Mouse (Mus musculus) hindbrain, postnatal 0 days (tissue): ENCODE measurements at regions not wholly inside any gene's neighbourhood (a gene's known extent, or its start where the extent isn't known, plus 50 kb on each side); places are given as distances from the start of the nearest gene placed in this dataset.

ENCODE experiments used
- ATAC-seq: fragments of 200-750 bp; cut with Nextera tagmentation; 2 replicates; pipeline ENCODE4 v1.8.0; 2017; ENCODE audit warnings: mild to moderate bottlenecking, moderate TSS enrichment, moderate library complexity
- DNase-seq: peaks from one replicate; pipeline ENCODE4 v3.0.0-alpha.2; 2015; ENCODE audit warnings: low spot score
- H3K27ac ChIP-seq: fragments of 300-500 bp; sonication (generic); 2 replicates; pipeline ENCODE4 v1.5.1; 2014; ENCODE audit warnings: mild to moderate bottlenecking
- H3K27me3 ChIP-seq: fragments of 300-500 bp; sonication (generic); 2 replicates; pipeline ENCODE4 v1.6.1; 2014; ENCODE audit warnings: low read length, mixed read lengths; ENCODE audit not compliant: insufficient read depth
- H3K36me3 ChIP-seq: fragments of 300-500 bp; sonication (generic); 2 replicates; pipeline ENCODE4 v1.6.1; 2014; ENCODE audit warnings: low read length, mixed read lengths; ENCODE audit not compliant: insufficient read depth
- H3K4me1 ChIP-seq: fragments of 300-500 bp; sonication (generic); 2 replicates; pipeline ENCODE4 v1.6.1; 2014; ENCODE audit warnings: antibody characterized with exemption, low read length, mixed read lengths; ENCODE audit not compliant: insufficient read depth
- H3K4me2 ChIP-seq: fragments of 300-500 bp; sonication (generic); 2 replicates; pipeline ENCODE4 v1.6.1; 2014; ENCODE audit warnings: low read depth, mild to moderate bottlenecking, low read length, moderate library complexity, mixed read lengths
- H3K4me3 ChIP-seq: fragments of 300-500 bp; sonication (generic); 2 replicates; pipeline ENCODE4 v1.5.1; 2014; ENCODE audit warnings: low read length
- H3K9ac ChIP-seq: fragments of 300-500 bp; sonication (generic); replicated peaks from 2 replicates; pipeline ENCODE4 v1.6.1; 2014; ENCODE audit warnings: mild to moderate bottlenecking, low read length, moderate library complexity, mixed read lengths
- H3K9me3 ChIP-seq: fragments of 300-500 bp; sonication (generic); 2 replicates; pipeline ENCODE4 v1.6.1; 2016; ENCODE audit warnings: low read length, mixed read lengths
- CTCF ChIP-seq: IDR thresholded peaks from 2 replicates; pipeline ENCODE4 v1.5.1; 2016; ENCODE audit warnings: antibody characterized with exemption, control low read depth, low read depth
- WGBS: fragments of 180-500 bp; shearing (Covaris S2); extraction: QIAGEN DNeasy Blood & Tissue Kit; methylation state at CpG from one replicate; pipeline ENCODE4 v1.1.7; 2014; 5-methylcytosine and 5-hydroxymethylcytosine counted together

DNA sequence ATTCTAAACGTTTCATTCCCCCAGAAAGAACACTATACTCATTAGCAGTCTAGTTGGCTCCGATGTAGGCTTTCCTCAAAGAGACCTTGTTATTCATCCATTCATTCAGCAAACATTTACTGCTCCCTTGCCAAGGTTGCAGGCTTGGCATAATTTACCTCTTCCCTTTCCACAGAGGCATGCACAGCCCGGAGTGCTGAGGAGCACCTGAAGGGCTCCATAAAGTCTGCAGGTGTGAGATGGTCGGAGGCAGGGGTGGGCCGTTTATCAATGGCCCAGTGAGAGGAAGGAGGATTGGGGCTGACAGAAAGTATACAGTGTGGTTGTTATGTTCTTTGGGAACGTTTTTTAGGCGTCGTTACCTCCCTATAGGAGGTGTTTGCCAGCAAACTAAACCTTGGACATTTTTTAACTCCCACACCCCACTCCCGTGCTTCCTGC, 58.6 kb upstream of the Nepro start:
- Histone ChIP-seq H3K36me3 (no peaks in the 10 kb centered on the region), H3K4me1 (peaks cover 5% of the 10 kb centered on the region; the same call in 1 of the 2 replicates), H3K4me3 (no peak overlapping the region), H3K9ac (no peak overlapping the region), H3K4me2 (no peak overlapping the region), H3K9me3 (no peaks in the 10 kb centered on the region), H3K27me3 (no peaks in the 10 kb centered on the region), H3K27ac (peak overlapping the region; percentile 60)
- ATAC-seq (peak; percentile 30; the same call in 1 of the 2 replicates), DNase-seq (peak; percentile 54)
- WGBS: 31% methylated on average over 9 of the region's 9 CpGs
- no peak for TF ChIP-seq CTCF

DNA sequence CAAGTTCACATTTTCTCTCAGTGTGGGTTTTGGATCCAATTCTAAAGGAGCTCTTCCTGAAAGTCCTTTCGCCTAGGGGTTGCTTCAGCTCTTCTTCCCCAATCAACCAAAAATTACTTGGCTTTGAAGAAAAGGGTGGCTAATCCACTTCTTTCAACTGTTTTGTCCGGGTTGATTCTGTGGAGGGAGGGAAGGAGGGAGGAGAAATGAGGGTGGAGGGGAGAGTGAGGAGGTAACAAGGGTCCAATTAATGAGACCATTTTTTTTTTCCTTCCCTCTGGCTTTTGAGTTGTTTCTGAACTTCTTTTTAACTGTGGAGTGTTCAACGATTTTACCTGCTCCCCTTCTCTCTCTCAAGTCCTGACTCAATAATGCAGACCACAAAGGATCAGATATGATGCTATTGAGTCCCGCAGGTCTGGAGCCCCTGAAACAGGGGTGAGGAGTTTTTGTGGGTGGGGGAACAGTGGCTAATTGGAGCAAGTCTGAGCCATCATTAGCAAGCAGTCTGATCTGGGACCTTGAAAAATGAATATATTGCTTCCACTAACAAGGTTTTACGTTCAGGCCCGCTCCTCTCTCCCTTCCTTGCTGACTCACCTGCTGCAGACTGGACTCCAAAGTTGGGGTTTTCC, 61.0 kb upstream of the Nepro start:
- Histone ChIP-seq H3K4me2 (no peak overlapping the region), H3K9me3 (no peaks in the 10 kb centered on the region), H3K27ac (no peak overlapping the region), H3K4me3 (no peak overlapping the region), H3K27me3 (no peaks in the 10 kb centered on the region), H3K9ac (no peak overlapping the region), H3K4me1 (peaks cover 5% of the 10 kb centered on the region; the same call in 1 of the 2 replicates), H3K36me3 (no peaks in the 10 kb centered on the region)
- 71% methylated on average over 6 of the region's 6 CpGs for WGBS
- TF ChIP-seq CTCF: no peak
- ATAC-seq: no peak
- no peak for DNase-seq

DNA sequence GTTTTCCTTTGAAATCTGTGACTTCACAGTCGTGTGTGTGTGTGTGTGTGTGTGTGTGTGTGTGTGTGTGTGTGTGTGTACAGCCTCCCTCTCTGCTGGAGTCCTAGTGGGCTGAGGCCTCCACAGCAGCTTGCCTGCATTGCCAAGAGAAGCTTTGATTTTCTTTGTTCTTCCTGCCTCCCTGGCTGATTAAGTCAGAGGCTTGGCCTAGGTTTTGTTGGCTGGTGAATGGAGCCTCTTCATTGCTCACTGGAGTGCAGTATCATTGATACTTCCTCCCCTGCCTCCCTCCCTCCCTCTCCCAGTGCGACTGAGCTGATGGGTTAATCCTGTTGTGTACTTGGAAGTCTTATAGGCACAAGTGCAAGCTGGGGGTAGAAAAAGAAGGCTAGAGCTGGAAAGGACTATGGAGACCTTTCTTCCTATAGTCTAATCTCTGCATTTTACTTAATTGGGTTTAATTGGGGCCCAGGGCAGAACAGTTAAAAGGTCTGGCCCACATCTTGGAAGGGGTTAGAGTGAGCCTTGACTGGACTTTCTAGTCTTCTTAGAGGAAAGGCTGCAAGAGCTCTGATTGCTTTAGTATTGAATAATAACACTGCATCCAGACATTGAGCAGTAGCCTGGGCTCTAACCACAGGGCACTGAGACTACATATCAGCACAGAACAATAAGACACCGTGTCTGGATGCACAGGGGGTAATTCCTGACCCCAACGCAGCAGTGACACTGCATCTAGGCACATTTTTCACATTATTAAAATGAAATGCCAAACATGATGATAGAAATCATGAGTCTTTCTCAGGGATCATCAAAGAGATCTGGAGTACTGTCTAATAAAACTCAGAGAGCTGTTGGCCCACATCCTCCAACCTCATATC, 62.9 kb upstream of the Nepro start:
- Histone ChIP-seq H3K9ac (no peak overlapping the region), H3K4me2 (no peak overlapping the region), H3K27me3 (no peaks in the 10 kb centered on the region), H3K27ac (no peak overlapping the region), H3K4me3 (no peak overlapping the region), H3K36me3 (no peaks in the 10 kb centered on the region), H3K9me3 (no peaks in the 10 kb centered on the region), H3K4me1 (peaks cover 5% of the 10 kb centered on the region; the same call in 1 of the 2 replicates)
- DNase-seq (peak; percentile 75), ATAC-seq (peak; percentile 87)
- peak; percentile 30 for TF ChIP-seq CTCF
- 8% methylated on average over 4 of the region's 4 CpGs for whole genome bisulfite sequencing

DNA sequence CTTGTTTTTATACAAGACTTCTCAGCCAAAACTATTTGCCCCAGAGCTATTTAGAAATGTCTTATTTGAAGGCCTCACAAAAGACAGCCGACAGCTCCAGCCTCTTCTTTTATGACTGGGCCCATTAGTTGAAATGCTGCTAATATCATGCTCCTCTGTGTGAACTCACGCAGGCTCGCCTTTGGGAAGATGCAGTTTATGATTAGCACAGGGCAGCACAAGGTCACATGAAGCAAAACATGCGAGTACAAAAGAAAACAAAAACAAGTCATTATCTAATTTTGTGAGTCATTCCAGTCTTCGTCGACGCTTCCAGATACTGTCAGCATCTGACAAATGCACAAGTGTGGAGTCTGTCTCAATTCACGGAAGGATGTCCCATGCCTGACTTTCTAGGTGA, 65.8 kb upstream of the Nepro start:
- H3K9ac ChIP-seq: no peak overlapping the region
- no peak for ATAC-seq
- no peak overlapping the region for H3K27ac ChIP-seq
- H3K36me3 ChIP-seq: no peaks in the 10 kb centered on the region
- no peaks in the 10 kb centered on the region for H3K27me3 ChIP-seq
- WGBS: 41% methylated on average over 8 of the region's 8 CpGs
- no peaks in the 10 kb centered on the region for H3K4me1 ChIP-seq
- DNase-seq: no peak
- no peak overlapping the region for H3K4me2 ChIP-seq
- no peak overlapping the region for H3K4me3 ChIP-seq
- no peak for TF ChIP-seq CTCF
- H3K9me3 ChIP-seq: no peaks in the 10 kb centered on the region

DNA sequence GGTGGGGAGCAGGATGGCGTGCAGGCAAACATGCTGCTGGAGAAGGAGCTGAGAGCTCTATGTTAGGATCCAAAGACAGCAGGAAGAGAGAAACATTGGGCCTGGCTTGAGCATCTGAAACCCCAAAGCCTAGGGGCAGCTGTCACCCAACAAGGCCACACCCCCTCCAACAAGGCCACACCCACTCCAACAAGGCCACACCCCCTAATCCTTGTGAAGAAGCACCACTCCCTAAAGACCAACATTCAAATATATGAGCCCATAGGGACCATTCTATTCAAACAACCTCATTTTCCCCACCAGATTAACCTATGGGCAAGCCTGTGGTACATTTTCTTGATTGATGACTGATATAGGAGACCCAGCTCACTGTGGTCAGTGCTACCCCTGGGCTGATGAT, 67.9 kb upstream of the Nepro start:
- H3K4me3 ChIP-seq: no peak overlapping the region
- DNase-seq: no peak
- WGBS: 96% methylated on average over 1 of the region's 1 CpGs

DNA sequence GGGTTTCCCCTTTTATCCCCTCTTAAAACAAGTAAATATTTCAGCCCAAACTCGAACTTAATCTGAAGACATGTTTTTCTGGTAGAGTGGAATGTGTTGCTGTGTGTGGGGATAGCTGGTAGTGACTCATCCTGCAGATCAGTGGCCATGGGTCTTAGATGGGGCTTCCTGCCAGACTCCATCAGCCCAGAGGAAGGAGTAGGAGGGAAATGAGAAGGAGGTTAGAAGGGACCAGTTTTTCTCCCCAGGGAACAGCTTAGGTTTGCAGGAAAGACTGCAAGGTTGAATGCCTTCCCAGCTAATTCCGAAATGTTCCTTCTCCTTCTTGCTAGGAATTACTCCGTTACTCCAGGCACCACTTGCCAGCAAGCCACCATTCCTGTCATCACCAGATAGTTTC, 68.8 kb upstream of the Nepro start:
- no peak overlapping the region for H3K4me2 ChIP-seq
- no peaks in the 10 kb centered on the region for H3K27me3 ChIP-seq
- no peak for TF ChIP-seq CTCF
- H3K4me1 ChIP-seq: no peaks in the 10 kb centered on the region
- no peaks in the 10 kb centered on the region for H3K9me3 ChIP-seq
- H3K36me3 ChIP-seq: no peaks in the 10 kb centered on the region
- no peak overlapping the region for H3K4me3 ChIP-seq
- no peak overlapping the region for H3K27ac ChIP-seq
- ATAC-seq (no peak), DNase-seq (no peak)
- 59% methylated on average over 3 of the region's 3 CpGs for WGBS
- no peak overlapping the region for H3K9ac ChIP-seq

More for the DNA sequence above, 67.9 kb upstream of the Nepro start:
- Histone ChIP-seq H3K4me1 (no peaks in the 10 kb centered on the region), H3K27me3 (no peaks in the 10 kb centered on the region), H3K9ac (no peak overlapping the region), H3K4me2 (no peak overlapping the region), H3K27ac (no peak overlapping the region), H3K9me3 (no peaks in the 10 kb centered on the region), H3K36me3 (no peaks in the 10 kb centered on the region)
- no peak for ATAC-seq
- no peak for TF ChIP-seq CTCF
